Comparison of ENCODE assay signal across 8 mouse cellular contexts in genomic region chr10:59898180-59898778, GRCm38 (mm10). TPM values are rescaled to one million over a fixed set of nuclear protein-coding genes. Genes with fewer than 3 reads are reported as not detected.
DNase-seq lines count a peak whose midpoint lies in the region; ATAC-seq and TF ChIP-seq lines count a peak whose summit lies in the region.

No protein-coding gene starts in this region.

- peak; percentile 38 for DNase-seq in embryo, embryonic 11 days
- no peak for DNase-seq in embryo, embryonic 9.5 days (ENCODE audit: extremely low spot score)
- DNase-seq in testis, postnatal 14 days (ENCODE audit: low spot score): no peak
- no peak for DNase-seq in urinary bladder, postnatal 25 days (ENCODE audit: low spot score)
- DNase-seq in natural killer cell, adult 2 months (ENCODE audit: low spot score in 2 of 2): no peak

- H3K36me3 ChIP-seq in testis, adult 2 months (ENCODE audit: control insufficient read depth, insufficient read depth, low read length): no peaks in the 10 kb centered on the region; the same call in 1 of the 2 replicates
- H3K36me3 ChIP-seq in limb, embryonic 12.5 days: peaks cover 49% of the 10 kb centered on the region
- H3K36me3 ChIP-seq in stomach, embryonic 16.5 days (ENCODE audit: control insufficient read depth, insufficient read depth, low read length): peaks cover 14% of the 10 kb centered on the region; the same call in 1 of the 2 replicates

- TF ChIP-seq POLR2A in testis, adult 2 months (IDR thresholded peaks at IDR 0.05; ENCODE audit: control insufficient read depth, low read depth, low read length): no peak

- H3K4me1 ChIP-seq in testis, adult 2 months (ENCODE audit: control insufficient read depth, insufficient read depth, low read length): peaks cover 13% of the 10 kb centered on the region
- H3K4me1 ChIP-seq in limb, embryonic 12.5 days (replicated peaks): peaks cover 66% of the 10 kb centered on the region
- H3K4me1 ChIP-seq in stomach, embryonic 16.5 days (ENCODE audit: control insufficient read depth, insufficient read depth, low read length): peaks cover 48% of the 10 kb centered on the region

- H3K27me3 ChIP-seq in testis, adult 2 months (ENCODE audit: control insufficient read depth, insufficient read depth, low read length): no peaks in the 10 kb centered on the region
- no peaks in the 10 kb centered on the region for H3K27me3 ChIP-seq in limb, embryonic 12.5 days
- no peaks in the 10 kb centered on the region for H3K27me3 ChIP-seq in stomach, embryonic 16.5 days (ENCODE audit: control insufficient read depth, insufficient read depth, low read length)

- TF ChIP-seq CTCF in testis, adult 2 months (IDR thresholded peaks at IDR 0.05; ENCODE audit: control insufficient read depth, insufficient read depth, insufficient replicate concordance, low read depth, low read length): no peak

- 0 out of 2 replicates have a peak overlapping the region, but pooled peaks have one; percentile 1 for H3K9ac ChIP-seq in limb, embryonic 12.5 days (replicated peaks)
- H3K9ac ChIP-seq in stomach, embryonic 16.5 days (ENCODE audit: low read length): peak overlapping the region; percentile 67; the same call in 1 of the 2 replicates

- H3K4me3 ChIP-seq in testis, adult 2 months (ENCODE audit: control insufficient read depth, low read depth, low read length): peak overlapping the region; percentile 24; the same call in 1 of the 2 replicates
- no peak overlapping the region for H3K4me3 ChIP-seq in limb, embryonic 12.5 days (replicated peaks)
- no peak overlapping the region for H3K4me3 ChIP-seq in stomach, embryonic 16.5 days (replicated peaks; ENCODE audit: low read length)

- 74% methylated on average over 9 of the region's 9 CpGs for WGBS in limb, embryonic 12.5 days
- WGBS in stomach, embryonic 16.5 days: 76% methylated on average over 9 of the region's 9 CpGs

- no peak overlapping the region for H3K4me2 ChIP-seq in limb, embryonic 12.5 days
- H3K4me2 ChIP-seq in stomach, embryonic 16.5 days (ENCODE audit: low read depth, low read length): no peak overlapping the region

- no peaks in the 10 kb centered on the region for H3K9me3 ChIP-seq in limb, embryonic 12.5 days
- H3K9me3 ChIP-seq in stomach, embryonic 16.5 days (replicated peaks; ENCODE audit: control insufficient read depth, low read length): no peaks in the 10 kb centered on the region

- no peak for ATAC-seq in limb, embryonic 12.5 days (ENCODE audit: insufficient number of reproducible peaks, insufficient read depth, low FRiP score, low TSS enrichment, low read depth)
- no peak for ATAC-seq in stomach, embryonic 16.5 days (ENCODE audit: insufficient read depth, low FRiP score)

- no peak overlapping the region for H3K27ac ChIP-seq in testis, adult 2 months (ENCODE audit: control insufficient read depth, insufficient read depth, low read depth, low read length)
- H3K27ac ChIP-seq in limb, embryonic 12.5 days: peak overlapping the region; percentile 96
- peak overlapping the region; percentile 96 for H3K27ac ChIP-seq in stomach, embryonic 16.5 days (ENCODE audit: low read length)

RNA-seq across cellular contexts. Expression of gene Dnajb12, which starts 18.9 kb away (rescaled TPM):
- polyA plus RNA-seq in testis, adult 2 months (2012; rRNA removed): 47.0 and 47.7 TPM in 2 replicates
- 17.6 and 20.7 TPM in 2 replicates for polyA plus RNA-seq in limb, embryonic 12.5 days (2016; fragmentation: Nextera tagmentation; extraction: Ambion mirVana)
- 20.4 and 26.1 TPM in 2 replicates for polyA plus RNA-seq in stomach, embryonic 16.5 days (2015; fragmentation: Nextera tagmentation; extraction: Ambion mirVana)

RNA-seq across cellular contexts. Expression of gene Ddit4, which starts 53.4 kb away (rescaled TPM):
- 19.9 and 23.0 TPM in 2 replicates for polyA plus RNA-seq in testis, adult 2 months (2012; rRNA removed)
- 90.7 and 91.8 TPM in 2 replicates for polyA plus RNA-seq in limb, embryonic 12.5 days (2016; fragmentation: Nextera tagmentation; extraction: Ambion mirVana)
- polyA plus RNA-seq in stomach, embryonic 16.5 days (2015; fragmentation: Nextera tagmentation; extraction: Ambion mirVana): 30.4 and 34.8 TPM in 2 replicates
